Mouse (Mus musculus): Measurements from ENCODE around the gene Gm20503.

Gene Gm20503

GRCm38 (mm10) chr4:59002948-59003805 lies at the start of gene Gm20503:
TSS of gene Gm20503 (plus strand) at chr4:59003210.
- peak; percentile 76 to 86 for DNase-seq (ENCODE audit: low read depth in 1 of 2, low spot score in 2 of 2)

GRCm38 (mm10) chr4:58961719-58962118 lies 41.3 kb upstream of the Gm20503 start:
- no peak for DNase-seq (ENCODE audit: low read depth in 1 of 2, low spot score in 2 of 2)

GRCm38 (mm10) chr4:58963271-58963670 lies 39.7 kb upstream of the Gm20503 start:
- no peak for DNase-seq (ENCODE audit: low read depth in 1 of 2, low spot score in 2 of 2)

GRCm38 (mm10) chr4:58965136-58965535 lies 37.9 kb upstream of the Gm20503 start:
- no peak for DNase-seq (ENCODE audit: low read depth in 1 of 2, low spot score in 2 of 2)

- no peak for DNase-seq (ENCODE audit: low read depth in 1 of 2, low spot score in 2 of 2)
Measured at GRCm38 (mm10) chr4:58970678-58971077, 32.3 kb upstream of the Gm20503 start.

GRCm38 (mm10) chr4:58975711-58976110 lies 27.3 kb upstream of the Gm20503 start:
- no peak for DNase-seq (ENCODE audit: low read depth in 1 of 2, low spot score in 2 of 2)

- no peak for DNase-seq (ENCODE audit: low read depth in 1 of 2, low spot score in 2 of 2)
Measured at GRCm38 (mm10) chr4:58981421-58981820, 21.6 kb upstream of the Gm20503 start.

GRCm38 (mm10) chr4:58982806-58983205 lies 20.2 kb upstream of the Gm20503 start:
- DNase-seq (ENCODE audit: low read depth in 1 of 2, low spot score in 2 of 2) = no peak

GRCm38 (mm10) chr4:58985157-58985648 lies 17.8 kb upstream of the Gm20503 start:
- peak in 1 of 2 experiments; percentile 72 for DNase-seq (ENCODE audit: low read depth in 1 of 2, low spot score in 2 of 2)

- peak in 1 of 2 experiments; percentile 43 for DNase-seq (ENCODE audit: low read depth in 1 of 2, low spot score in 2 of 2)
Measured at GRCm38 (mm10) chr4:58986540-58987190, 16.3 kb upstream of the Gm20503 start, which contains the start of gene Ptgr1. TSS of gene Ptgr1 (minus strand) at chr4:58987119.

GRCm38 (mm10) chr4:58989303-58989898 lies 13.6 kb upstream of the Gm20503 start:
- no peak for DNase-seq (ENCODE audit: low read depth in 1 of 2, low spot score in 2 of 2)

- DNase-seq (ENCODE audit: low read depth in 1 of 2, low spot score in 2 of 2) = no peak
Measured at GRCm38 (mm10) chr4:58990609-58991434, 12.2 kb upstream of the Gm20503 start.

- no peak for DNase-seq (ENCODE audit: low read depth in 1 of 2, low spot score in 2 of 2)
Measured at GRCm38 (mm10) chr4:58992195-58992594, 10.8 kb upstream of the Gm20503 start.

GRCm38 (mm10) chr4:58994762-58995161 lies 8.2 kb upstream of the Gm20503 start, which contains the start of gene Dnajc25:
TSS of gene Dnajc25 (plus strand) at chr4:58995062.
- no peak for DNase-seq (ENCODE audit: low read depth in 1 of 2, low spot score in 2 of 2)

GRCm38 (mm10) chr4:58995251-58995693 lies 7.7 kb upstream of the Gm20503 start:
- DNase-seq (ENCODE audit: low read depth in 1 of 2, low spot score in 2 of 2) = no peak

GRCm38 (mm10) chr4:58997081-58997480 lies 5.9 kb upstream of the Gm20503 start:
- DNase-seq (ENCODE audit: low read depth in 1 of 2, low spot score in 2 of 2) = no peak

- no peak for DNase-seq (ENCODE audit: low read depth in 1 of 2, low spot score in 2 of 2)
Measured at GRCm38 (mm10) chr4:58998688-58999087, 4.3 kb upstream of the Gm20503 start.

- peak in 1 of 2 experiments; percentile 49 for DNase-seq (ENCODE audit: low read depth in 1 of 2, low spot score in 2 of 2)
Measured at GRCm38 (mm10) chr4:58999686-59000085, 3.3 kb upstream of the Gm20503 start.

GRCm38 (mm10) chr4:59000614-59001013 lies 2.4 kb upstream of the Gm20503 start:
- DNase-seq (ENCODE audit: low read depth in 1 of 2, low spot score in 2 of 2) = peak in 1 of 2 experiments; percentile 37

- no peak for DNase-seq (ENCODE audit: low read depth in 1 of 2, low spot score in 2 of 2)
Measured at GRCm38 (mm10) chr4:59003806-59004200, 793 bp downstream of the Gm20503 start.

- DNase-seq (ENCODE audit: low read depth in 1 of 2, low spot score in 2 of 2) = no peak
Measured at GRCm38 (mm10) chr4:59006211-59006610, 3.2 kb downstream of the Gm20503 start.
